Mouse (Mus musculus) C2C12 (cell line): ENCODE results near the gene Tmem209.

Experiments used
- CTCF ChIP-seq: IDR thresholded peaks from one replicate; pipeline ENCODE4 v1.5.1; 2011; ENCODE audit not compliant: control insufficient read depth, insufficient read depth, insufficient read length
- MAX ChIP-seq: IDR thresholded peaks from one replicate; pipeline ENCODE4 v1.6.1; 2011; ENCODE audit warnings: mild to moderate bottlenecking, control low read depth
- MYOG ChIP-seq: IDR thresholded peaks from one replicate; pipeline ENCODE4 v1.6.1; 2011; ENCODE audit not compliant: control insufficient read depth, insufficient read length; ENCODE audit errors: extremely low read depth

GRCm38 (mm10) chr6:30510291-30510690 is 708 bp upstream of the Tmem209 start:
- no peak for TF ChIP-seq CTCF
- TF ChIP-seq MYOG, result no peak
- no peak for TF ChIP-seq MAX
